In the genomic region with DNA sequence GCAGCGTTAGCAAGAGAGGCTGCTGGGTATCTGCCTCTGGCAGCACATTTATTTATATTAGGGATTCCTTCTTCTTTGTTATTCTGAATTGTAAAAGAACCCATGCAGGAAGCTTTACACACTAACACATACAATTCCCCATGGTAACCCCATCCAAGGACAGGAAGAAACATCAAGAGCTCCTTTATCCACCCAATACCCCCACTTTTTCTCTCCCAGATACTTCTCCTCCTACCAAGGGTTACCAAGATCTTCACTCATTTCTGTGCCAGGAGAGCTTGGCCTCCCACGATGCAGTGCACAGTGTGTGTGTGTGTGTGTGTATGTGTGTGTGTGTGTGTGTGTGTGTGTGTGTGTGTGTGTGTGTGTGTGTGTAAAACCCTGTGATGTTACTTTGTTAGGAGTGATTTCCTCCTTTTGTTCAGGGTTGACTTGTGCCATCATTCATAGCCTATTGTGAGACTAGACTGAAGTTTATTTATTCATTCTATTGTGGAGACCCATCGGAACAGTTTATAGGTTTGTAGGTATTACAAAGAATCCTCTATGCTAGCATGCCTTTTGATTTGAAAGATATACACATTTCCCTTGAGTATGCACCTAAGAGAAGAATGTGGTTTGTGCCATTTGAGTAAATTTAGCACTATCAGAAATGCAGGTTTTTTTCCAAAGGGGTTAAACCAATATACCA, we compare ENCODE assay signal across 22 mouse cellular contexts.
DNase-seq lines count a peak whose midpoint lies in the region; ATAC-seq lines count a peak whose summit lies in the region.
"Had no signal": no experiment of that assay in that cellular context is flagged by ENCODE, and none has a peak within 500 bp of the region (broad histone marks: within the 10 kb centered on the region; RNA-seq: fewer than 3 reads in every experiment).

No protein-coding gene starts in this region.

- H3K9me3 ChIP-seq in forebrain, embryonic 10.5 days = no peaks in the 10 kb centered on the region
- no peaks in the 10 kb centered on the region for H3K9me3 ChIP-seq in forebrain, embryonic 16.5 days (ENCODE audit: control insufficient read depth, low read length)
- H3K9me3 ChIP-seq in lung, embryonic 16.5 days (ENCODE audit: control insufficient read depth, low read length) = no peaks in the 10 kb centered on the region
- H3K9me3 ChIP-seq in neural tube, embryonic 13.5 days = no peaks in the 10 kb centered on the region
- H3K9me3 ChIP-seq: embryonic facial prominence, embryonic 13.5 days; forebrain, embryonic 15.5 days; heart, embryonic 10.5 days; megakaryocyte, embryonic 14.5 days had no signal

- H3K4me3 ChIP-seq in forebrain, embryonic 10.5 days = no peak overlapping the region
- no peak overlapping the region for H3K4me3 ChIP-seq in forebrain, embryonic 16.5 days (replicated peaks; ENCODE audit: low read length)
- no peak overlapping the region for H3K4me3 ChIP-seq in lung, embryonic 16.5 days (ENCODE audit: low read length)
- no peak overlapping the region for H3K4me3 ChIP-seq in neural tube, embryonic 13.5 days
- H3K4me3 ChIP-seq: embryonic facial prominence, embryonic 13.5 days; forebrain, embryonic 15.5 days; heart, embryonic 10.5 days; megakaryocyte, embryonic 14.5 days; myocyte had no signal

- 0 out of 2 replicates have a peak overlapping the region, but pooled peaks have one; percentile 8 for H3K27ac ChIP-seq in forebrain, embryonic 10.5 days
- no peak overlapping the region for H3K27ac ChIP-seq in forebrain, embryonic 16.5 days (ENCODE audit: low read length)
- peak overlapping the region; percentile 58; the same call in 1 of the 2 replicates for H3K27ac ChIP-seq in lung, embryonic 16.5 days (ENCODE audit: low read length)
- H3K27ac ChIP-seq in neural tube, embryonic 13.5 days (replicated peaks) = no peak overlapping the region; the same call in 1 of the 2 replicates
- H3K27ac ChIP-seq: embryonic facial prominence, embryonic 13.5 days; forebrain, embryonic 15.5 days; heart, embryonic 10.5 days had no signal

- H3K4me2 ChIP-seq in forebrain, embryonic 16.5 days (ENCODE audit: low read length) = no peak overlapping the region
- H3K4me2 ChIP-seq in lung, embryonic 16.5 days (ENCODE audit: low read depth, low read length) = no peak overlapping the region
- H3K4me2 ChIP-seq in neural tube, embryonic 13.5 days = no peak overlapping the region
- H3K4me2 ChIP-seq: embryonic facial prominence, embryonic 13.5 days; forebrain, embryonic 15.5 days had no signal

- H3K36me3 ChIP-seq in forebrain, embryonic 10.5 days (replicated peaks) = no peaks in the 10 kb centered on the region
- H3K36me3 ChIP-seq in forebrain, embryonic 16.5 days (ENCODE audit: control insufficient read depth, insufficient read depth) = no peaks in the 10 kb centered on the region
- H3K36me3 ChIP-seq in lung, embryonic 16.5 days (ENCODE audit: control insufficient read depth, insufficient read depth, low read length) = no peaks in the 10 kb centered on the region
- no peaks in the 10 kb centered on the region for H3K36me3 ChIP-seq in neural tube, embryonic 13.5 days
- H3K36me3 ChIP-seq: embryonic facial prominence, embryonic 13.5 days; forebrain, embryonic 15.5 days; heart, embryonic 10.5 days had no signal

- no peak for DNase-seq in forebrain, embryonic 10.5 days (ENCODE audit: extremely low spot score, low spot score)
- no peak for DNase-seq in lung, postnatal 36 days
- no peak for DNase-seq in neural tube, embryonic 10.5 days (ENCODE audit: extremely low spot score, low spot score)
- DNase-seq in adrenal gland, adult 18-20 months (ENCODE audit: low spot score in 2 of 2) = no peak
- DNase-seq: adrenal gland, postnatal 10 days; cerebellum, adult 11 months; gastrocnemius, postnatal 36 days; heart, postnatal 10 days; kidney, adult 18-20 months; kidney, postnatal 14 days; liver; right cerebral cortex, adult 18-20 months; thymus, postnatal 14 days had no signal

- WGBS in forebrain, embryonic 10.5 days = 72% methylated on average over 3 of the region's 3 CpGs
- WGBS in forebrain, embryonic 16.5 days = 35% methylated on average over 3 of the region's 3 CpGs
- whole genome bisulfite sequencing in lung, embryonic 16.5 days = 20% methylated on average over 3 of the region's 3 CpGs
- WGBS in neural tube, embryonic 13.5 days = 13% methylated on average over 3 of the region's 3 CpGs

- ATAC-seq in forebrain, embryonic 16.5 days = no peak
- peak; percentile 56 for ATAC-seq in lung, embryonic 16.5 days (ENCODE audit: low read depth)
- ATAC-seq in neural tube, embryonic 13.5 days (ENCODE audit: low read depth) = peak; percentile 59
- no peak for ATAC-seq in granulocyte monocyte progenitor cell, adult 5-6 weeks (replicated peaks; ENCODE audit: poor library complexity, severe bottlenecking)
- ATAC-seq: forebrain, embryonic 15.5 days had no signal

- H3K4me1 ChIP-seq in forebrain, embryonic 10.5 days = peaks cover 19% of the 10 kb centered on the region
- no peaks in the 10 kb centered on the region for H3K4me1 ChIP-seq in forebrain, embryonic 16.5 days (replicated peaks; ENCODE audit: control insufficient read depth, insufficient read depth, low read length)
- peaks cover 8% of the 10 kb centered on the region; the same call in 1 of the 2 replicates for H3K4me1 ChIP-seq in lung, embryonic 16.5 days (replicated peaks; ENCODE audit: control insufficient read depth, insufficient read depth, low read length)
- H3K4me1 ChIP-seq in neural tube, embryonic 13.5 days (replicated peaks) = peaks cover 17% of the 10 kb centered on the region
- H3K4me1 ChIP-seq: forebrain, embryonic 15.5 days had no signal

- no peak overlapping the region for H3K9ac ChIP-seq in forebrain, embryonic 16.5 days (replicated peaks; ENCODE audit: low read depth, low read length)
- H3K9ac ChIP-seq in lung, embryonic 16.5 days (ENCODE audit: low read length) = no peak overlapping the region
- no peak overlapping the region for H3K9ac ChIP-seq in neural tube, embryonic 13.5 days
- H3K9ac ChIP-seq: embryonic facial prominence, embryonic 13.5 days; forebrain, embryonic 15.5 days had no signal

- H3K27me3 ChIP-seq in forebrain, embryonic 10.5 days (ENCODE audit: poor library complexity, severe bottlenecking) = no peaks in the 10 kb centered on the region
- no peaks in the 10 kb centered on the region for H3K27me3 ChIP-seq in forebrain, embryonic 16.5 days (replicated peaks; ENCODE audit: control insufficient read depth, insufficient read depth, low read length)
- no peaks in the 10 kb centered on the region for H3K27me3 ChIP-seq in lung, embryonic 16.5 days (ENCODE audit: control insufficient read depth, insufficient read depth, low read depth, low read length)
- no peaks in the 10 kb centered on the region for H3K27me3 ChIP-seq in neural tube, embryonic 13.5 days
- H3K27me3 ChIP-seq: embryonic facial prominence, embryonic 13.5 days; forebrain, embryonic 15.5 days; megakaryocyte, embryonic 14.5 days had no signal

Comparison
In these comparisons a context has a peak if more than half of its experiments do, and no peak if none do; other contexts are left out.
1. H3K27ac ChIP-seq: peak in forebrain, embryonic 10.5 days (single experiment) and lung, embryonic 16.5 days (single experiment); none in forebrain, embryonic 16.5 days (single experiment) and neural tube, embryonic 13.5 days (single experiment).
2. ATAC-seq: peak in lung, embryonic 16.5 days (single experiment) and neural tube, embryonic 13.5 days (single experiment); none in forebrain, embryonic 16.5 days (single experiment) and granulocyte monocyte progenitor cell, adult 5-6 weeks (single experiment).